Mouse (Mus musculus): ENCODE data around the gene Dazap2. TPM values are rescaled to one million over a fixed set of nuclear protein-coding genes. Genes with fewer than 3 reads are reported as not detected.
A peak's percentile ranks its signal among the peaks of the same experiment; 100 is the strongest.

Gene Dazap2
- polyA plus RNA-seq, 1 experiment: 282 TPM

DNA sequence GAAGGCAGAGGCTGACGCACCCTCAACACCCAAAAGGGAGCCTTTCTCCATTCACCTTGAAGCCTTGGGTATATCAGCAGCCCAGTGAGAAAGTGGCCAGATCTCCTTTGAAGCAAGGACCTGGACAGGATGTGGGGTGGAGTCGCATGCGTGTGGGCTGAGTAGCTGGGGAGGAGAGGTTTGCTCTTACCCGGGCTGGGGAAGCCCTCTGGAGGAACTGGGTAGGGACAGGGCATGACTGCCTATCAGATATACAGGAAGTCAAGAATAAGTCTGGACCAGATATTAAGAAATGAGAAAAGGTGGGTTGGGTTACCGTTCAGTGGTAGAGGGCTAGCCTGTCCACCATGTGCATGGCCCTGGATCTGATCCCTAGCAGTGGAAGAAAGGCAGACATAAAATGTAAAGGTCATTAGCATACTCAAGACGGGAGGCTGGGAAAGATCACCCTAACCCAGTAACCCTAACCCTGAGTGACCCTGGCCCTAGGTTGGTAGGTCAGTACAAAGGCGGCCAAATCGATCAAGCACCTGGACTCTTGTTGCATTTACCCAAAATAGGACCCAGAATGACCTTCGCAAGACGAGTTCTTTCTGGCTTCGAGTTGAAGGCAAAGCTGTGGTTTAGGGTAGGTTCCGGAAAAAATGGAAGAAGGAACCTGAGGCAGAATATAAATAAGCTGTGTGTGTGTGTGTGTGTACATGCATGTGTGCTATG lies 16.5 kb downstream of the Dazap2 start:
- no peaks in the 10 kb centered on the region for H3K36me3 ChIP-seq (ENCODE audit: control insufficient read depth, insufficient read depth, low read length)
- H3K4me3 ChIP-seq (ENCODE audit: control insufficient read depth, low read depth, low read length): no peak overlapping the region
- no peak overlapping the region for H3K27ac ChIP-seq (ENCODE audit: control insufficient read depth, insufficient read depth, low read depth, low read length)
- H3K27me3 ChIP-seq (ENCODE audit: control insufficient read depth, insufficient read depth, low read length): no peaks in the 10 kb centered on the region; the same call in 1 of the 2 replicates
- TF ChIP-seq POLR2A (IDR thresholded peaks at IDR 0.05; ENCODE audit: control insufficient read depth, low read depth, low read length): no peak
- no peak for TF ChIP-seq CTCF (IDR thresholded peaks at IDR 0.05; ENCODE audit: control insufficient read depth, insufficient read depth, insufficient replicate concordance, low read depth, low read length)
- peaks cover 10% of the 10 kb centered on the region for H3K4me1 ChIP-seq (ENCODE audit: control insufficient read depth, insufficient read depth, low read length)

GRCm38 (mm10) chr15:100632323-100632722 lies 17.2 kb downstream of the Dazap2 start:
- no peaks in the 10 kb centered on the region; the same call in 1 of the 2 replicates for H3K27me3 ChIP-seq (ENCODE audit: control insufficient read depth, insufficient read depth, low read length)

GRCm38 (mm10) chr15:100633341-100633740 lies 18.2 kb downstream of the Dazap2 start:
- Histone ChIP-seq H3K4me1 (ENCODE audit: control insufficient read depth, insufficient read depth, low read length) (peaks cover 17% of the 10 kb centered on the region), H3K4me3 (ENCODE audit: control insufficient read depth, low read depth, low read length) (no peak overlapping the region), H3K36me3 (ENCODE audit: control insufficient read depth, insufficient read depth, low read length) (no peaks in the 10 kb centered on the region), H3K27me3 (ENCODE audit: control insufficient read depth, insufficient read depth, low read length) (no peaks in the 10 kb centered on the region; the same call in 1 of the 2 replicates), H3K27ac (ENCODE audit: control insufficient read depth, insufficient read depth, low read depth, low read length) (no peak overlapping the region)
- TF ChIP-seq CTCF (IDR thresholded peaks at IDR 0.05; ENCODE audit: control insufficient read depth, insufficient read depth, insufficient replicate concordance, low read depth, low read length): no peak
- no peak for TF ChIP-seq POLR2A (IDR thresholded peaks at IDR 0.05; ENCODE audit: control insufficient read depth, low read depth, low read length)

More at GRCm38 (mm10) chr15:100632323-100632722, 17.2 kb downstream of the Dazap2 start:
- Histone ChIP-seq H3K4me1 (ENCODE audit: control insufficient read depth, insufficient read depth, low read length) (peaks cover 17% of the 10 kb centered on the region), H3K4me3 (ENCODE audit: control insufficient read depth, low read depth, low read length) (no peak overlapping the region), H3K36me3 (ENCODE audit: control insufficient read depth, insufficient read depth, low read length) (no peaks in the 10 kb centered on the region), H3K27ac (ENCODE audit: control insufficient read depth, insufficient read depth, low read depth, low read length) (no peak overlapping the region)
- no peak for TF ChIP-seq POLR2A (IDR thresholded peaks at IDR 0.05; ENCODE audit: control insufficient read depth, low read depth, low read length)

DNA sequence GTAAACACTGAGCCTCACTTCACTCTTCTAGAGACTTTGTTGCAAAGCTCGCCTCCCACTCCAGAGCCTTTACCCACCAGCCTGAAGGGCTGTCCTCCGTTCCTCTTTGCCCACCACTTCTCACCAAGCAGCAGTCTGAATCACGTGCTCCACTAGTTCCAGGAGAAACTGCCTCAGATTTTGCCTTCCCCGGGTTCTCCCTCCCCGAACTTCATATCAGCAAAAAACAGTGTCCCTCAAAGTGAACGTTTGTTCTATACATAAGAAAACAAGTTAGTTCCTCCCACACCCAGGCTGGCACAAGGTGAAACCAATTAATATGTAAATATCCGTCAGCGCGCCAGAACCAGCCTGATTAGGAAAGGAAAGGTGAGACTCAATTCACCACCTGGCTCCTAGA lies 20.1 kb downstream of the Dazap2 start:
- Histone ChIP-seq H3K36me3 (ENCODE audit: control insufficient read depth, insufficient read depth, low read length) (no peaks in the 10 kb centered on the region), H3K4me3 (ENCODE audit: control insufficient read depth, low read depth, low read length) (no peak overlapping the region), H3K27ac (ENCODE audit: control insufficient read depth, insufficient read depth, low read depth, low read length) (peak overlapping the region; percentile 21; the same call in 1 of the 2 replicates), H3K4me1 (ENCODE audit: control insufficient read depth, insufficient read depth, low read length) (peaks cover 17% of the 10 kb centered on the region), H3K27me3 (ENCODE audit: control insufficient read depth, insufficient read depth, low read length) (no peaks in the 10 kb centered on the region; the same call in 1 of the 2 replicates)
- no peak for TF ChIP-seq CTCF (IDR thresholded peaks at IDR 0.05; ENCODE audit: control insufficient read depth, insufficient read depth, insufficient replicate concordance, low read depth, low read length)
- TF ChIP-seq POLR2A (IDR thresholded peaks at IDR 0.05; ENCODE audit: control insufficient read depth, low read depth, low read length): no peak

DNA sequence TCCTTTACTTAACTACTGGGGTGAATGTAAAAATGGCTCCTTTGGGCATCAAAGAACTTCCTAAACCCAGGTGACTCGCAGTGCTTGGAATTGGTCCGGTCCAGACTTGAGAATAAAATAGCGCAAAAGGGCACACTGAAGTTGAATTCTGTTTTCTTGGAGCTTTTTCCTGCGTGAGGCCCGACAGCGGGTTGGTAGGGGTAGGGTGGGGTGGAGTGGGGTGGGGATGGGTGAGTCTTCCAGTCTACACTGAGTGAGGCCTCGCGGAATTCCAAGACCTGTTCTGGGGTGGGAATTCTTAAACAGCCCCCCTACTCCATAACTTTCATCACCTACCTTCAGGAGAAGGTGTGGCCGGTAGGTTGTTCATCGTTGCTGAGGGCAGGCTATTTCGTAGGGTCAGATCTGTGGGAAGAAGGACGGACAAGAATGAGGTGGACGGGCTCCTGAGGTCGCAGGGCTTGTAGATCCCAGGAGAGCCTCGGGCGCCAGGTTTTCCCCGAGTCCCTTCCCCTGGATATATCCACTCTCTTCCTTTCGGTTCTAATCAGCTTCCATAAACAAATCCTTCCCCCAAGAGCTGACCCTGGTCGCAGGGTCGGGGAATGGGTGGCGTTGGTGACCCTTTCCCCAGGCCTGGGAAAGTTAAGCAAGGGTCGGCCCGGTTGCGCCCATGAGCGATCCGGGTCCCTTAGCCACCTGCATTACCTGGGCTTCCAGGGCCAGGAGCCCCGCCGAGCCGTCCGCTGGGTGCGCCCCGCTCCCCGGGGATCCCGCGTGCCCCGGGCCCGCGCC lies 20.9 kb downstream of the Dazap2 start:
- no peaks in the 10 kb centered on the region for H3K36me3 ChIP-seq (ENCODE audit: control insufficient read depth, insufficient read depth, low read length)
- H3K4me3 ChIP-seq (ENCODE audit: control insufficient read depth, low read depth, low read length): peak overlapping the region; percentile 81
- peaks cover 17% of the 10 kb centered on the region for H3K4me1 ChIP-seq (ENCODE audit: control insufficient read depth, insufficient read depth, low read length)
- no peaks in the 10 kb centered on the region; the same call in 1 of the 2 replicates for H3K27me3 ChIP-seq (ENCODE audit: control insufficient read depth, insufficient read depth, low read length)
- TF ChIP-seq CTCF (IDR thresholded peaks at IDR 0.05; ENCODE audit: control insufficient read depth, insufficient read depth, insufficient replicate concordance, low read depth, low read length) (no peak), POLR2A (IDR thresholded peaks at IDR 0.05; ENCODE audit: control insufficient read depth, low read depth, low read length) (no peak)
- no peak overlapping the region for H3K27ac ChIP-seq (ENCODE audit: control insufficient read depth, insufficient read depth, low read depth, low read length)

- Histone ChIP-seq H3K27ac (ENCODE audit: control insufficient read depth, insufficient read depth, low read depth, low read length) (no peak within 1 kb of the TSS), H3K27me3 (ENCODE audit: control insufficient read depth, insufficient read depth, low read length) (no peaks in the 10 kb centered on the region; the same call in 1 of the 2 replicates), H3K4me1 (ENCODE audit: control insufficient read depth, insufficient read depth, low read length) (peaks cover 17% of the 10 kb centered on the region), H3K36me3 (ENCODE audit: control insufficient read depth, insufficient read depth, low read length) (no peaks in the 10 kb centered on the region), H3K4me3 (ENCODE audit: control insufficient read depth, low read depth, low read length) (peak within 1 kb of the TSS; percentile 81)
- TF ChIP-seq CTCF (IDR thresholded peaks at IDR 0.05; ENCODE audit: control insufficient read depth, insufficient read depth, insufficient replicate concordance, low read depth, low read length) (no peak), POLR2A (IDR thresholded peaks at IDR 0.05; ENCODE audit: control insufficient read depth, low read depth, low read length) (no peak)
Observed at GRCm38 (mm10) chr15:100636700-100637501, 21.8 kb downstream of the Dazap2 start, which contains the start of gene Smagp. TSS of gene Smagp (minus strand) at chr15:100636940.

All from testis, adult 2 months (tissue).